Mouse (Mus musculus) myocyte (in vitro differentiated cells): ENCODE measurements around the gene Slc25a5.

Experiments
- MAX ChIP-seq: IDR thresholded peaks from one replicate; pipeline ENCODE4 v1.6.1; 2011; ENCODE audit warnings: low read depth, mild to moderate bottlenecking, control low read depth
- POLR2A ChIP-seq: IDR thresholded peaks from one replicate; pipeline ENCODE4 v1.6.1; 2011; ENCODE audit warnings: low read depth, mild to moderate bottlenecking, control low read depth, moderate library complexity; ENCODE audit not compliant: insufficient read length

- TF ChIP-seq MAX (no peak), POLR2A (no peak)
Measured at GRCm38 (mm10) chrX:36746789-36747188, 48.7 kb upstream of the Slc25a5 start.
